Mouse (Mus musculus) olfactory bulb, adult 2 months (tissue): ENCODE measurements around the gene C77080.

Source experiments
- CTCF ChIP-seq: fragments of 200-500 bp; IDR thresholded peaks from 2 replicates; pipeline ENCODE4 v1.5.1; 2012; ENCODE audit warnings: low read depth, mild to moderate bottlenecking, low read length, moderate library complexity; ENCODE audit not compliant: insufficient read depth
- POLR2A ChIP-seq: fragments of 200-500 bp; IDR thresholded peaks from 2 replicates; pipeline ENCODE4 v1.6.1; 2012; ENCODE audit warnings: mild to moderate bottlenecking, low read depth, low read length, moderate library complexity; ENCODE audit not compliant: insufficient read depth

GRCm38 (mm10) chr4:129172529-129172928 is 88.7 kb downstream of the C77080 start:
- TF ChIP-seq CTCF (no peak), POLR2A (no peak)
